Mouse (Mus musculus) midbrain, postnatal 0 days (tissue): ENCODE data around the gene Plekhm1. TPM values are rescaled to one million over a fixed set of nuclear protein-coding genes. Genes with fewer than 3 reads are reported as not detected.

Experiments
- ATAC-seq: fragments of 200-750 bp; cut with Nextera tagmentation; 2 replicates; pipeline ENCODE4 v1.8.0; 2017; ENCODE audit warnings: moderate number of reproducible peaks, mild to moderate bottlenecking, moderate TSS enrichment, moderate library complexity; ENCODE audit not compliant: low FRiP score
- DNase-seq: peaks from one replicate; pipeline ENCODE4 v3.0.0-alpha.2; 2015; ENCODE audit warnings: low spot score
- H3K27ac ChIP-seq: fragments of 300-500 bp; sonication (generic); 2 replicates; pipeline ENCODE4 v1.5.1; 2014; ENCODE audit warnings: low read depth, mild to moderate bottlenecking, low read length, mixed read lengths
- H3K27me3 ChIP-seq: fragments of 300-500 bp; sonication (generic); 2 replicates; pipeline ENCODE4 v1.6.1; 2014; ENCODE audit warnings: low read length, control low read depth, mixed read lengths; ENCODE audit not compliant: insufficient read depth
- H3K36me3 ChIP-seq: fragments of 300-500 bp; sonication (generic); 2 replicates; pipeline ENCODE4 v1.6.1; 2014; ENCODE audit warnings: low read length, control low read depth, mixed read lengths; ENCODE audit not compliant: insufficient read depth
- H3K4me1 ChIP-seq: fragments of 300-500 bp; sonication (generic); 2 replicates; pipeline ENCODE4 v1.6.1; 2014; ENCODE audit warnings: mild to moderate bottlenecking, control low read depth, antibody characterized with exemption, low read length, mixed read lengths; ENCODE audit not compliant: insufficient read depth
- H3K4me2 ChIP-seq: fragments of 300-500 bp; sonication (generic); 2 replicates; pipeline ENCODE4 v1.6.1; 2014; ENCODE audit warnings: low read depth, mild to moderate bottlenecking, low read length, mixed read lengths; ENCODE audit not compliant: poor library complexity, severe bottlenecking
- H3K4me3 ChIP-seq: fragments of 300-500 bp; sonication (generic); 2 replicates; pipeline ENCODE4 v1.5.1; 2014; ENCODE audit warnings: low read depth, mild to moderate bottlenecking, low read length, moderate library complexity
- H3K9ac ChIP-seq: fragments of 300-500 bp; sonication (generic); replicated peaks from 2 replicates; pipeline ENCODE4 v1.6.1; 2014; ENCODE audit warnings: mild to moderate bottlenecking, low read length, moderate library complexity, mixed read lengths; ENCODE audit not compliant: poor library complexity, severe bottlenecking
- H3K9me3 ChIP-seq: fragments of 300-500 bp; sonication (generic); 2 replicates; pipeline ENCODE4 v1.6.1; 2016; ENCODE audit warnings: low read length, control low read depth
- CTCF ChIP-seq: IDR thresholded peaks from 2 replicates; pipeline ENCODE4 v1.5.1; 2016; ENCODE audit warnings: antibody characterized with exemption, mild to moderate bottlenecking
- WGBS: fragments of 180-500 bp; shearing (Covaris S2); extraction: QIAGEN DNeasy Blood & Tissue Kit; methylation state at CpG from one replicate; pipeline ENCODE4 v1.1.7; 2014; 5-methylcytosine and 5-hydroxymethylcytosine counted together
- polyA plus RNA-seq: library from polyadenylated mRNA; unstranded; fragments of >200 nt; fragmentation: Nextera tagmentation; extraction: Ambion mirVana; gene quantifications from 2 replicates; pipeline ENCODE4 v1.2.1, GENCODE M21; 2015
- total RNA-seq: library from RNA; depleted of rRNA; stranded (reverse); fragments of >200 nt; gene quantifications from 2 replicates; pipeline ENCODE4 v1.2.3, GENCODE M21; 2014

The Plekhm1 gene
- total and polyA plus RNA-seq, 2 experiments from 2014 or later = 6.0 to 7.8 TPM

GRCm38 (mm10) chr11:103387870-103388526 lies 24.5 kb downstream of the Plekhm1 start:
- no peaks in the 10 kb centered on the region for H3K27me3 ChIP-seq
- no peaks in the 10 kb centered on the region for H3K4me1 ChIP-seq
- no peak overlapping the region for H3K4me2 ChIP-seq
- no peak overlapping the region for H3K27ac ChIP-seq
- H3K9me3 ChIP-seq = no peaks in the 10 kb centered on the region
- no peak overlapping the region for H3K4me3 ChIP-seq
- H3K36me3 ChIP-seq = peaks cover 16% of the 10 kb centered on the region
- H3K9ac ChIP-seq = no peak overlapping the region
- no peak for DNase-seq
- WGBS = 84% methylated on average over 7 of the region's 7 CpGs
- no peak for TF ChIP-seq CTCF
- ATAC-seq = no peak

DNA sequence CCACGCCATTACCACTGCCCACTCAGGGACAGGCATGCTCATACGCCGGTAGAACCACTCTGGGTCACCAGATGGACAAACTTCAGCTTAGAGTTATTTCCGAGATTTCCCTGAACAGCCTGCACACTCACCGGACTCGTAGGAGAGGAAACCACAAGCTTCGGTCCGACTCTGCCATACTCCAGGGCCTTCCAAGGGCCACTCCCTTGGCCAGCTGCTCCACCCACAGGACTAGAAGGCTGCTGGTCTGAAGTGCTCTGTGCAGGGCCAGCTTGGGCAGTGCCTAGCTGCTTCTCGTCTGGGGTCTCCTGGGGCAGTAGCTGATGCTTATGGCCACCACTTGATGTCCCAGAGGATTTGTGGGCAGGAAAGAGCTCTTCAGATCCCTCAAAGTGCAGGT lies 25.7 kb downstream of the Plekhm1 start:
- Histone ChIP-seq H3K9ac (no peak overlapping the region), H3K27me3 (no peaks in the 10 kb centered on the region), H3K27ac (no peak overlapping the region), H3K36me3 (peaks cover 10% of the 10 kb centered on the region; the same call in 1 of the 2 replicates), H3K4me1 (no peaks in the 10 kb centered on the region), H3K9me3 (no peaks in the 10 kb centered on the region), H3K4me3 (no peak overlapping the region), H3K4me2 (no peak overlapping the region)
- DNase-seq (no peak), ATAC-seq (no peak)
- 98% methylated on average over 9 of the region's 9 CpGs for WGBS
- no peak for TF ChIP-seq CTCF

DNA sequence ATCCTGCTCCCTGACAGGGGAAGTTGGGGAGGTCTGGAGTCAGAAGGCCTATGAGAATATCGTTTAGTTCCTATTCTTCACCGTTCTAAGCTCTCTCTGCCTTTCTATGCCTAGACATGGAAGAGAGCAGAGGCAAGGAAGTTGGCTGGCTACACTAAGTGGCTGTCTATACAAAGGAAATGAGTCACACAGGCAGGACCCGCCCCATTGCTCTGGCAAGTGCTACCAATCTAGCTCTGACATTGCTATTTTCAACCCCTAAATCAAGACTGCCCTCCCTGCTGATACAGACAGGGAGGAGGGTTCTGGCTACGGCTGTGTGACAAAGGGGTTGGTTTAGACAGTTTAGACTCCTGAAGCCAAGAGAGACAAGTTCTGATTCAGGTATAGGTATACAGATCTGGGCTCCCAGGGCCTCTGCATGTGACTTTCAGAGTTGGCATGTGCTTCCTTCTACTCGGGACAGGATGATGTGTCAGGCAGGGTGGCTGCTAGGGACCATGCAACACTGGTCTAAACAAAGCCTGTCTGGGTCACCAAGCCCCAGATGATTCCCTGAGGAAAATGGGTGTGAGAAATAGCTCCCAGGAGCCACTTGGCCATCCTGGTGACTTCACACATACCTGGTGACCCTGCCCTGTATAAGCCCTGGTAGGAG lies 30.4 kb downstream of the Plekhm1 start:
- Histone ChIP-seq H3K27ac (no peak overlapping the region), H3K36me3 (peaks cover 33% of the 10 kb centered on the region), H3K9me3 (no peaks in the 10 kb centered on the region), H3K9ac (no peak overlapping the region), H3K4me3 (no peak overlapping the region), H3K4me2 (no peak overlapping the region), H3K27me3 (no peaks in the 10 kb centered on the region), H3K4me1 (no peaks in the 10 kb centered on the region)
- ATAC-seq = no peak
- DNase-seq = no peak
- TF ChIP-seq CTCF = no peak
- WGBS = 76% methylated on average over 5 of the region's 5 CpGs

DNA sequence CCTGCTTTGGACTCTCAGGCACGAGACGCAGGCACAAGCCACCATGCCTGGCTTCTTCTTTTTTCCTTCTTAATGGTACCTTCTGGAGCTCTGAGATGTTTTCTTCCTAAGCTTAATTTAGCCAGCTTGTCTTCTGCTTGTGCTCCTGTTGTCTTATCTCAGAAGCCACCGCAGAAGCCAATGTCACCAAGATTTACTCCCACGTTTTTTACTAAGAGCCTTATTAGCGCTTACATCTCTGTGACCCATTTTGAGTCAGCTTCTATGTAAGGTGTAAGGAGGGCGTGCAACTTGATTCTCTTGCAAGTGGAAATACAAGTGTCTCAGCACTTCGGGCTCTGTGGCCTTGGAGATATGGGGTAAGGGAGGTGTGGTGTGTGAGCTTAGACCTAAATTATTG lies 31.0 kb downstream of the Plekhm1 start:
- Histone ChIP-seq H3K27me3 (no peaks in the 10 kb centered on the region), H3K4me2 (no peak overlapping the region), H3K4me3 (no peak overlapping the region), H3K4me1 (no peaks in the 10 kb centered on the region), H3K36me3 (peaks cover 33% of the 10 kb centered on the region), H3K9me3 (no peaks in the 10 kb centered on the region), H3K27ac (no peak overlapping the region), H3K9ac (no peak overlapping the region)
- no peak for DNase-seq
- ATAC-seq = no peak
- WGBS = 92% methylated on average over 7 of the region's 7 CpGs
- TF ChIP-seq CTCF = no peak

DNA sequence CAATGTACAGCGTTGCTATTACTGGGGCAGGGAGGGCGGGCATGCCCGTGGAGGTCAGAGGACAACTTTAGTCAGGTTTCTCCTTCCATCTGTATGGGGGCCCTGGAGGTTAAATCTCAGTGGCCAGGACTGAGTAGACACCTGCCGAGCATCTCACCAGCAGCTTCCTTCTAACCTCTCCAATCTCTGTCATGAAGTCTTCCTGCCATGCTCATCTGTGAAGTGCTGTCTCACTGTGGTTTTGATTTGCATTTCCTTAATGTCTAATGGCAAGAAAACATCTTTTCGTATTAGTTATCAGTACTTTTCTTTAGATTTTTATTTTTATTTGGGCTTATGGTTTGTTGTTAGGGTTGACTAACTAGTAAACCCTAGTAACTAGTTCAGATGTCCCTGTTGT lies 32.0 kb downstream of the Plekhm1 start:
- no peak for DNase-seq
- Histone ChIP-seq H3K9ac (no peak overlapping the region), H3K9me3 (no peaks in the 10 kb centered on the region), H3K4me1 (no peaks in the 10 kb centered on the region), H3K27me3 (no peaks in the 10 kb centered on the region), H3K4me2 (no peak overlapping the region), H3K27ac (no peak overlapping the region), H3K4me3 (no peak overlapping the region), H3K36me3 (peaks cover 36% of the 10 kb centered on the region)
- TF ChIP-seq CTCF = no peak
- WGBS = 92% methylated on average over 5 of the region's 5 CpGs
- ATAC-seq = no peak

GRCm38 (mm10) chr11:103378341-103378740 lies 34.1 kb downstream of the Plekhm1 start:
- no peak overlapping the region for H3K9ac ChIP-seq
- DNase-seq (no peak), ATAC-seq (no peak)
- no peak for TF ChIP-seq CTCF
- H3K9me3 ChIP-seq = no peaks in the 10 kb centered on the region
- WGBS = 90% methylated on average over 6 of the region's 6 CpGs
- peaks cover 51% of the 10 kb centered on the region for H3K36me3 ChIP-seq
- H3K27ac ChIP-seq = no peak overlapping the region
- H3K4me1 ChIP-seq = no peaks in the 10 kb centered on the region
- no peak overlapping the region for H3K4me2 ChIP-seq
- no peaks in the 10 kb centered on the region for H3K27me3 ChIP-seq
- no peak overlapping the region for H3K4me3 ChIP-seq
